Mouse (Mus musculus): ENCODE measurements around the gene F5.

GRCm38 (mm10) chr1:164158571-164158970 lies 6.9 kb downstream of the F5 start:
- TF ChIP-seq CTCF (IDR thresholded peaks at IDR 0.05; ENCODE audit: borderline replicate concordance, insufficient read depth, low read length) (no peak), POLR2A (IDR thresholded peaks at IDR 0.05; ENCODE audit: low read depth, low read length) (no peak)
